Mouse (Mus musculus) megakaryocyte progenitor cell, adult 5-6 weeks (primary cell): ENCODE measurements around the gene Hspa4. TPM values are rescaled to one million over a fixed set of nuclear protein-coding genes. Genes with fewer than 3 reads are reported as not detected.
"Not testable (repeated sequence)": the region's sequence is repeated elsewhere in the genome, so short reads cannot be mapped to it uniquely, and the experiment has no call there.

Source experiments
- ATAC-seq: replicated peaks from 2 replicates; pipeline ENCODE4 v1.8.0; 2016; ENCODE audit warnings: mild to moderate bottlenecking, moderate TSS enrichment, inconsistent platforms; ENCODE audit not compliant: poor library complexity
- total RNA-seq, 2 experiments: library from RNA; stranded (forward) in 1 of 2; stranded (reverse) in 1 of 2; fragments of 157-497, 149-512 nt in 1 of 2; fragments of 200-1000 nt in 1 of 2; gene quantifications; 2 replicates each; pipeline versions ENCODE4 v1.2.3 to v1.2.4; 2015 to 2017

Gene Hspa4
- total RNA-seq (2015) (148 and 151 TPM in 2 replicates), total RNA-seq (2017) (371 and 490 TPM in 2 replicates)

GRCm38 (mm10) chr11:53300330-53301166 lies at the start of gene Hspa4:
TSS of gene Hspa4 (minus strand) at chr11:53300457.
- ATAC-seq = peak; percentile 94

DNA sequence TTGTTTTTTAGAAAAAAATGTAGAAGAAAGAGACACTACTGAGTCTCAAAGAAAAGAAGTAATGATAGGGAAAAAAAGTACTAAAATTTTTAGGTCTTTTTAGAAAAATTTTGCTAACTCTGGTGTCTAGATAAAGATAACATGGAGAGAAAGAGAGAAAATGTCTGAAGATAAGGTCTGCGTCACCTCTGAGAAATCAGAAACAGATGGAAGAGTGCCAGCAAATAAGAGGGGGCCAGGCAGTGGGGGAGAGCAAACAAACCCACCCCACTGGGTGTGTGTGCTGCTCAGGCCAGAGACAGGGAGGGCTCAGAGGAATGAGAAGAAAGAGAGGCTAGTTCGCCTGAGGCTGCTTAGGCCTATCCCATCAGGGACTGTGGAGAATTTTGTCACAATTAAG lies 45.5 kb upstream of the Hspa4 start:
- ATAC-seq = no peak

DNA sequence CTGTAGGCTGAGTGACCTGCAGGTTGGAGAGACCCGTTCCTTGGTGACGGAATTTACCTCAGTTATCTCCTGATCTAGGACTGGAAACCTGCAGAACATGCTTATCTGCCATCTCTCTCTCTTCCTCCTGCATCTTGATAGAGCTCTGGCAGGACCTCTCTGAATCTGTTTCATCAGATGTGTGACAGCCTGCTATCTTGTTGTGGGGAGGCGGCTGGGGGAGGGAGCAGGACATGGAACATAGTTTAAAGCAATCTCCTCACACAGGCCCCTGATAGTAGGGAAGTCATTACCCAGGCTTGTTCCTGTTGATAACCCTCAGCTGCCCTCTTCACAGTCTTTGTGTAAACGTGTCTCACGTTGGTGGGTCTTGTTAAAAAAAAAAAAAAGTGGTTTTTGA lies 45.1 kb upstream of the Hspa4 start:
- ATAC-seq = peak; percentile 79

- 0 out of 2 replicates have a peak, but pooled peaks have one; percentile 44 for ATAC-seq
Measured at GRCm38 (mm10) chr11:53342711-53343110, 42.5 kb upstream of the Hspa4 start.

- not testable (repeated sequence) for ATAC-seq
Measured at GRCm38 (mm10) chr11:53341019-53341418, 40.8 kb upstream of the Hspa4 start.

DNA sequence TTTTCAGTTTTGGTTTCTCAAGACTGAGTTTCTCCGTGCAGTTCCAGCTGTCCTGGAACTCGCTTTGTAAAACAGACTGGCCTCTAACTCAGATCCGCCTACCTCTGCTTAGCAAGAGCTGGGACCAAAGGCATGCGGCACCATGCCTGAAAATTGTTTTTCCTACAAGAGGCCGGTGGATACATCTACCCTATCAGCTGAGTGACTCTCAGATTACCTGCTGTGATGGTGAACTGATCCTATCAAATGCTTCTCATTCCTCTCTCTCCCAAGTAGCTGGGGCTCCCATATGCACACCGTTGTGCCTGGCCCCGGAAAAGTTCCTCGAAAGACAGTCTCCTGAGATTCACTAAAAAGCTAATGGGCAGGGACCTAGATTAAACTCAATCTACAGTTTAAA lies 37.4 kb upstream of the Hspa4 start:
- ATAC-seq = no peak

- no peak for ATAC-seq
Measured at GRCm38 (mm10) chr11:53336924-53337323, 36.7 kb upstream of the Hspa4 start.

DNA sequence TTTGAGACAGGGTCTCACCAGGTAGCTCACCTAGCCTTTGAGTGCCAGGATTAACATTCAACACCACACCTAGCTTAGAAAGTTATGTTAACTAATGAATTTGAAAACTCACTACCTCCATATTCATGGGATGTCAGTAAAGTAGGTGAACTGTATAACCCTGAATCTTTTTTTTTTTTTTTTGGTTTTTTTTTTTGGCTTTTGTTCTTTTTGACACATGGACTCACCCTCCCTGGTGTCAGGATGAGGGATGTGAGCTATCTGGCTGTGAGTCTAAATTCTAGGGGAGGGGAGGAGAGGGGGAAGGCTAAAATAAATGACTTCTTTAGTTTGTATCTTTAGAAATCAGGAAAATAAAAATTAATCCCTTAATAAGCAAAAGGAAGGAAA lies 35.9 kb upstream of the Hspa4 start:
- no peak for ATAC-seq

- ATAC-seq = peak; percentile 69
Measured at GRCm38 (mm10) chr11:53335505-53336181, 35.4 kb upstream of the Hspa4 start.

DNA sequence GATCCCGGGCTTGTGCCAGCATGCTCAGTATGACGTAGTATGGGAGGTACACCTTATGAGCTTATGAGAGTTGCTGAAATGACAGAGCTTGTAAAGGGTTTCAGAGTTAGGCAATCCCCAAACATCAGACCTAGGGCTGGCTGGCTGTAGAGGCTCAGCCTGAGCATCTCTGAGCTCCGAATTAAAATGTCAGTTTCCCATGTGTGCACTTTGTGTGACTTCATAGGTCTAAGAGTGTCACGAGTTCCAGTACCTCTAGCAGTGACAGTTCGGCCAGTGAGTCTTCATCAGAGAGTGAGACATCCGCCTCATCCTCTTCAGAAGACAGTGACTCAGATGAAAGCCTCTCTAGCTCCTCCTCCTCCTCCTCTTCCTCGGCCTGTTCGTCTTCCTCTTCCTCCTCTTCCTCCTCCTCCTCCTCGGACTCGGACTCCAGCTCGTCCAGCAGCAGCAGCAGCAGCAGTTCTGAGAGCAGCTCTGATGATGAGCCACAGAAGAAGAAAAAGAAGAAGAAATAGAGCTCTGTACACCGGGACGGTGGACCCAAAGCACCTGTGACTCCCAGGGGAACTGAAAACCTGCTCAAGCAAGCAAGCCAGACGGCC lies 31.9 kb upstream of the Hspa4 start:
- ATAC-seq = no peak

DNA sequence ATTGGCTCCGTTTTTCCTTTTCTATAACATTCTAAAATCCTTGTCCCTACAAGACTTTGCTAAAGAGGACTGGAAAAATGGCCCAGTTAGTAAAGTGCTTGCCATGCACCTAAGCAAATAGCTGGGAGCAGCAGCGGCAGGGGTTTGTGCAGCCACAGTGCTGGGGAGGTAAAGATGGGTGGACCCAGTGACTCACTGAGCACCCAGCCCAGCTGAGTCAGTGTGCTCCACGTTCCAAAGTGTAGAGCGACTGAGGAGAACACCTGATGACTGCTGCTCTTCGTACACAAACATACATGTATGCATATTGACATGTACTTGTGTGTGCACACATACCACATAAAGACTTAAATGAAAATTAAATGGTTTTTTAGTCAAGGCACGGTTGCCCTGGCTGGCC lies 30.9 kb upstream of the Hspa4 start:
- ATAC-seq = no peak

DNA sequence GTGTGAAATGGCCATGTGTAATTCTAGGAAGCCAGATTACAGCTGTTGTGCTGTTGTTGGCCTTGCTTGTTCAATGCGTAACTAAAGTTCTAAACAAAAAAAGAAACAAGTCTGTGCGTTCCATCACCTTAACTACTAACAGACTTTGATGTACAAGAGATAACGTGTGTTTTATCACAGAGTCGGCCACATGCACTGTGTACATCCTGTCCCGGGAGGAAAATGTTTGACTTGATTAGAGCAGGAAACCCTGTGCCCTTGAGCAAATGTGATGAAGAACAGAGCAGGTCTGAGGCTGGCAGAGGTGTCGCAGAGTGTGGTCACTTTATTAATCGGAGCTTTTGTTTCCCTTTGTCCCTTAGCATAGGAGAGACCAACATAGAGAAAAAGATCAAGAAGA lies 30.1 kb upstream of the Hspa4 start:
- ATAC-seq = no peak

DNA sequence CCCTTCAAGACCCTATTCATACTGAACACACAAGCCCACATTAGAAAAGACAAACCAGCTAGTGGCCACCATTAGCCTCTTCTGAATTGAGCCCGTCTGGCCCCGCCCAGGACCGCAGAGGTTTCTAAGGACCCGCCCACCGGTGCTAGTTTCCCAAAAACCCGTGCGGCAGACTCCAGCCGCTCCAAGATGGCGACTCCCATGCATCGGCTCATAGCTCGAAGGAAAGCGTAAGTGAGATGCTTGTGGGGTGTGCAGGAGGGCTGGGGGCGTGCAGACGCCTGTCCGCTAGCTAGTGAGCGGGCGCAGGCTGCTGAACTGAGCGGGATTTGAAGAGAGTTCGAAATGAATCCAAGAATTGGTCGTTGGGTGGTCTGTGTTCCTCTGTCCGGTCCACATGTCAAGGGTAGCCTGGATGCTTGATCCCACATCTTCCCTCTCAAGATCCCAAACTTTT lies 24.3 kb upstream of the Hspa4 start, which contains the start of gene Zcchc10:
TSS of gene Zcchc10 (plus strand) at position 168 of the 457 bp plus-strand sequence.
- ATAC-seq = peak; percentile 100

DNA sequence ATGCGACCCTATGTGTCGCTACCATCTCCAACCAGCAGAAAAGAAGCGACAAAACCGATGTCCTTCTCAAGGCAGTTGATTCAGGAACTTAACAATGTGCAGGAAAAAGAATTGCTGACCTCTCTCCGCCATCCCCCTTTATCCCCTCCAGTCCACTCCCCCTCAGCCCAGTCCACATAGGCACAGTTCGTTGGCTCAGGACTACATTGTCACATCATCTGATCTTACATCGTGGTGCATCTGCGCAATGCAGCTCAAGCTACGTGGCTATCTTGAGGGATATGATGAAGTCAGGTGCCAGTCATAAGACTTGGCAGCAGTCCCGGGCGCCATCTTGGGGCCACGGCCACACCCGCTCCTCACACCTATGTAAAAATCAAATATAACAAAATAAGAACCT lies 19.6 kb upstream of the Hspa4 start:
- not testable (repeated sequence) for ATAC-seq

- not testable (repeated sequence) for ATAC-seq
Measured at GRCm38 (mm10) chr11:53318568-53318967, 18.3 kb upstream of the Hspa4 start.

- ATAC-seq = no peak
Measured at GRCm38 (mm10) chr11:53318041-53318440, 17.8 kb upstream of the Hspa4 start.

GRCm38 (mm10) chr11:53316996-53317395 lies 16.7 kb upstream of the Hspa4 start:
- no peak for ATAC-seq

GRCm38 (mm10) chr11:53314770-53315173 lies 14.5 kb upstream of the Hspa4 start:
- peak; percentile 31 for ATAC-seq

GRCm38 (mm10) chr11:53312823-53313222 lies 12.6 kb upstream of the Hspa4 start:
- ATAC-seq = not testable (repeated sequence)

DNA sequence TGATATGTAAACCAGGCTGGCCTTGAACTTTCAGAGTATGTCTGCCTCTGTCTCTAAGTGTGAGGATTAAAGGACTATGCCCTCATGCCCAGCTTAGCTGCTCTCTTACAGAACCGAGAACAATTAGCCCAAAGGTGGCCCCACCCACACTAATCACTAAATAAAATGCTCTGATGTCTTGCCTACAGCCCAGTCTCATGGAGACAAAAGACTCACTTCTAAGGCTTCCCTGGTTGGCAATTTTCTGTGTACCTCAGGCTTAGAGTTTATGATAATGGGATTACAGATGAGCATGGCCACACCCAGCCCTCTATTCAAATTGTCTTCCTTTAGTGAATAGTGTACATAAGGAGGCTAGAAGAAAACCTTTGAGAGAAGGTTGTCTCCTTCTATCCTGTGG lies 11.1 kb upstream of the Hspa4 start:
- no peak for ATAC-seq

GRCm38 (mm10) chr11:53308884-53309310 lies 8.6 kb upstream of the Hspa4 start:
- peak; percentile 47; the same call in 1 of the 2 replicates for ATAC-seq
